Comparison of ENCODE assay signal across 14 mouse cellular contexts in genomic region chr12:111977138-111977537, GRCm38 (mm10). TPM values are rescaled to one million over a fixed set of nuclear protein-coding genes. Genes with fewer than 3 reads are reported as not detected.
DNase-seq lines count a peak whose midpoint lies in the region; ATAC-seq lines count a peak whose summit lies in the region.
"Had no signal": no experiment of that assay in that cellular context is flagged by ENCODE, and none has a peak within 500 bp of the region (broad histone marks: within the 10 kb centered on the region; RNA-seq: fewer than 3 reads in every experiment).

No protein-coding gene starts in this region.

- no peak for DNase-seq in heart, postnatal 36 days
- DNase-seq in right cerebral cortex, adult 18-20 months: peak; percentile 24
- DNase-seq in right cerebral cortex, postnatal 4 days: no peak
- DNase-seq in adrenal gland, adult 2 months: no peak
- DNase-seq in urinary bladder, postnatal 10 days (ENCODE audit: low spot score): no peak
- DNase-seq in cerebellum, adult 9-11 months: no peak
- DNase-seq: cerebellum, adult 11-12 months; right cerebral cortex, postnatal 25 days; thymus, postnatal 36 days had no signal

- peak overlapping the region; percentile 79 for H3K27ac ChIP-seq in heart, embryonic 11.5 days (ENCODE audit: low read depth, low read length)
- peak overlapping the region; percentile 52; the same call in 1 of the 2 replicates for H3K27ac ChIP-seq in limb, embryonic 13.5 days

- H3K9ac ChIP-seq in heart, embryonic 11.5 days (ENCODE audit: low read depth, low read length): peak overlapping the region; percentile 4; the same call in 1 of the 2 replicates
- no peak overlapping the region for H3K9ac ChIP-seq in limb, embryonic 13.5 days

- peak overlapping the region; percentile 11 for H3K4me2 ChIP-seq in heart, embryonic 11.5 days
- H3K4me2 ChIP-seq in limb, embryonic 13.5 days (replicated peaks): peak overlapping the region; percentile 19; the same call in 1 of the 2 replicates

- H3K4me3 ChIP-seq in heart, embryonic 11.5 days (ENCODE audit: low read depth, low read length): no peak overlapping the region
- H3K4me3 ChIP-seq in limb, embryonic 13.5 days: no peak overlapping the region
- H3K4me3 ChIP-seq: erythroblast, embryonic 14.5 days had no signal

- intact Hi-C loops in heart, postnatal 36 days (cut with DNase I): no loop called here

- H3K36me3 ChIP-seq in heart, embryonic 11.5 days (ENCODE audit: control insufficient read depth, insufficient read depth, low read length): no peaks in the 10 kb centered on the region
- H3K36me3 ChIP-seq in limb, embryonic 13.5 days: no peaks in the 10 kb centered on the region

- peak; percentile 65; the same call in 1 of the 2 replicates for ATAC-seq in heart, embryonic 11.5 days (replicated peaks; ENCODE audit: insufficient number of reproducible peaks, low FRiP score, low TSS enrichment)
- ATAC-seq in limb, embryonic 13.5 days (ENCODE audit: low FRiP score, low read depth): peak; percentile 64; the same call in 1 of the 2 replicates

- peaks cover 17% of the 10 kb centered on the region for H3K4me1 ChIP-seq in heart, embryonic 11.5 days (ENCODE audit: control insufficient read depth, insufficient read depth, low read length)
- H3K4me1 ChIP-seq in limb, embryonic 13.5 days: peaks cover 16% of the 10 kb centered on the region

- 22% methylated on average over 6 of the region's 6 CpGs for WGBS in heart, embryonic 11.5 days (ENCODE audit: insufficient replicate concordance)
- 34% methylated on average over 6 of the region's 6 CpGs for WGBS in limb, embryonic 13.5 days

- no peaks in the 10 kb centered on the region for H3K27me3 ChIP-seq in heart, embryonic 11.5 days (ENCODE audit: control insufficient read depth, insufficient read depth, low read length)
- H3K27me3 ChIP-seq in limb, embryonic 13.5 days: no peaks in the 10 kb centered on the region

- H3K9me3 ChIP-seq in heart, embryonic 11.5 days (replicated peaks; ENCODE audit: control insufficient read depth, low read length): no peaks in the 10 kb centered on the region
- H3K9me3 ChIP-seq in limb, embryonic 13.5 days: peaks cover 4% of the 10 kb centered on the region; the same call in 1 of the 2 replicates

RNA-seq across cellular contexts. Expression of gene Rd3l, which starts 4.0 kb away (rescaled TPM):
- polyA plus RNA-seq in heart, embryonic 11.5 days (2014; fragmentation: Nextera tagmentation; extraction: Ambion mirVana): 1.2 and 1.5 TPM in 2 replicates
- total RNA-seq in heart, postnatal 36 days (2021): under 1 TPM in 1 of 2 experiments, not detected in 1; 0.65 TPM
- polyA plus RNA-seq in limb, embryonic 13.5 days (2015; fragmentation: Nextera tagmentation; extraction: Ambion mirVana): not detected in 2 replicates
- not detected for total RNA-seq in adrenal gland, adult 2 months (2021)
- not detected in 2 replicates for polyA plus RNA-seq in adrenal gland, adult 2 months (2012; rRNA removed)
- total RNA-seq: CH12.LX; layer of hippocampus, postnatal 10 days had no signal
- polyA plus RNA-seq: erythroblast, embryonic 14.5 days had no signal

RNA-seq across cellular contexts. Expression of gene Tdrd9, which starts 5.8 kb away (rescaled TPM):
- polyA plus RNA-seq in heart, embryonic 11.5 days (2014; fragmentation: Nextera tagmentation; extraction: Ambion mirVana): 0.23 and 0.31 TPM in 2 replicates
- under 1 TPM in 1 of 2 experiments, not detected in 1; 0.33 TPM for total RNA-seq in heart, postnatal 36 days (2021)
- 0.68 and 0.98 TPM in 2 replicates for polyA plus RNA-seq in limb, embryonic 13.5 days (2015; fragmentation: Nextera tagmentation; extraction: Ambion mirVana)
- under 1 TPM in 1 of 2 experiments, not detected in 1; 0.07 TPM for total RNA-seq in adrenal gland, adult 2 months (2021)
- polyA plus RNA-seq in adrenal gland, adult 2 months (2012; rRNA removed): 0.06 TPM in 1 of 2 replicates, not detected in the other
- total RNA-seq: CH12.LX had no signal
- polyA plus RNA-seq: erythroblast, embryonic 14.5 days had no signal

RNA-seq across cellular contexts. Expression of gene Atp5mpl, which starts 10.4 kb away (rescaled TPM):
- 1,282 and 1,314 TPM in 2 replicates for polyA plus RNA-seq in heart, embryonic 11.5 days (2014; fragmentation: Nextera tagmentation; extraction: Ambion mirVana)
- 1,000 to 10,000 TPM; 1,342 to 1,403 TPM for total RNA-seq in heart, postnatal 36 days (2021)
- 622 and 628 TPM in 2 replicates for polyA plus RNA-seq in limb, embryonic 13.5 days (2015; fragmentation: Nextera tagmentation; extraction: Ambion mirVana)
- total RNA-seq in adrenal gland, adult 2 months (2021): 100 to 1,000 TPM; 274 to 451 TPM
- polyA plus RNA-seq in adrenal gland, adult 2 months (2012; rRNA removed): 3.2 and 6.1 TPM in 2 replicates

Comparison
In these comparisons a context has a peak if more than half of its experiments do, and no peak if none do; other contexts are left out.
1. RNA of gene Atp5mpl, which starts 10.4 kb away (polyA plus RNA-seq): 1,282 to 1,314 TPM in heart, embryonic 11.5 days and 622 to 628 TPM in limb, embryonic 13.5 days; 3.2 to 6.1 TPM in adrenal gland, adult 2 months; every median in the first group is over 10 times any median in the second.